Mouse (Mus musculus): ENCODE results near the gene Abcc4. TPM values are rescaled to one million over a fixed set of nuclear protein-coding genes. Genes with fewer than 3 reads are reported as not detected.

Gene Abcc4
- total and polyA plus RNA-seq, 3 experiments: 10.4 to 28.7 (median 26.5) TPM

GRCm38 (mm10) chr14:118695866-118696265 is 10.2 kb downstream of the Abcc4 start:
- peaks cover 27 to 80% of the 10 kb centered on the region in 2 experiments for H3K4me1 ChIP-seq (ENCODE audit: control insufficient read depth in 1 of 2, insufficient read depth in 2 of 2)
- H3K4me3 ChIP-seq (replicated peaks in 1 of 3; ENCODE audit: low read depth in 2 of 3, low read length in 2 of 3, poor library complexity in 1 of 3): no peak overlapping the region
- H3K9me3 ChIP-seq (replicated peaks; ENCODE audit: low read length): peaks cover 11% of the 10 kb centered on the region
- no peaks in the 10 kb centered on the region for H3K27me3 ChIP-seq (replicated peaks)
- no peak overlapping the region for H3K4me2 ChIP-seq (ENCODE audit: insufficient read depth, low read depth, poor library complexity, severe bottlenecking)
- DNase-seq (ENCODE audit: extremely low read depth): no peak
- no peak overlapping the region for H3K9ac ChIP-seq (ENCODE audit: insufficient read depth, low read depth)
- no peak for TF ChIP-seq E2F4 (IDR thresholded peaks at IDR 0.05; ENCODE audit: insufficient replicate concordance, low read depth, low read length)
- no peak for TF ChIP-seq NELFE (IDR thresholded peaks at IDR 0.05; ENCODE audit: low read depth, low read length)
- no peak for TF ChIP-seq BHLHE40 (IDR thresholded peaks at IDR 0.05; ENCODE audit: low read depth, low read length)
- no peak for TF ChIP-seq MYC (IDR thresholded peaks at IDR 0.05; ENCODE audit: low read depth, low read length)
- no peak for TF ChIP-seq ZKSCAN1 (IDR thresholded peaks at IDR 0.05; ENCODE audit: borderline replicate concordance, low read depth, low read length)
- no peak for TF ChIP-seq ZMIZ1 (IDR thresholded peaks at IDR 0.05; ENCODE audit: low read depth, low read length)
- TF ChIP-seq JUND (conservative IDR thresholded peaks at IDR 0.05; ENCODE audit: low read depth, low read length): no peak
- no peak for TF ChIP-seq SMC3 (IDR thresholded peaks at IDR 0.05; ENCODE audit: low read depth, low read length)
- no peak for TF ChIP-seq USF1 (IDR thresholded peaks at IDR 0.05; ENCODE audit: low read depth, low read length)
- TF ChIP-seq ELF1 (IDR thresholded peaks at IDR 0.05; ENCODE audit: low read depth, low read length): no peak
- no peak for TF ChIP-seq RAD21 (IDR thresholded peaks at IDR 0.05; ENCODE audit: low read depth, low read length)
- H3K27ac ChIP-seq (ENCODE audit: insufficient read depth, low read depth): no peak overlapping the region
- peaks cover 27 to 57% of the 10 kb centered on the region in 2 experiments for H3K36me3 ChIP-seq (replicated peaks in 1 of 2; ENCODE audit: control insufficient read depth in 1 of 2, insufficient read depth in 1 of 2, low read length in 1 of 2)
- H3K79me2 ChIP-seq (replicated peaks; ENCODE audit: control insufficient read depth, extremely low read depth, insufficient read depth, poor library complexity, severe bottlenecking): peaks cover 33% of the 10 kb centered on the region
- in situ Hi-C loops (cut with MboI; ENCODE audit: low pct_ligation_motif_present, low pct_unique_long_range_greater_than_20kb, low sequenced_read_pairs) (loop anchor here (25.0 kb wide), 1 partner anchor 1591 kb away; the partner anchor contains the start of gene Mbnl2), dilution Hi-C loops (cut with MboI; ENCODE audit: extremely low pct_ligation_motif_present, extremely low pct_unique_long_range_greater_than_20kb, low sequenced_read_pairs) (no loop called here)

GRCm38 (mm10) chr14:118694321-118694720 is 11.7 kb downstream of the Abcc4 start:
- H3K36me3 ChIP-seq (replicated peaks in 1 of 2; ENCODE audit: control insufficient read depth in 1 of 2, insufficient read depth in 1 of 2, low read length in 1 of 2): peaks cover 31 to 58% of the 10 kb centered on the region in 2 experiments
- H3K79me2 ChIP-seq (replicated peaks; ENCODE audit: control insufficient read depth, extremely low read depth, insufficient read depth, poor library complexity, severe bottlenecking): peaks cover 30% of the 10 kb centered on the region
- dilution Hi-C loops (cut with MboI; ENCODE audit: extremely low pct_ligation_motif_present, extremely low pct_unique_long_range_greater_than_20kb, low sequenced_read_pairs): no loop called here
- H3K9ac ChIP-seq (ENCODE audit: insufficient read depth, low read depth): no peak overlapping the region
- peaks cover 30 to 78% of the 10 kb centered on the region in 2 experiments for H3K4me1 ChIP-seq (ENCODE audit: control insufficient read depth in 1 of 2, insufficient read depth in 2 of 2)
- no peak overlapping the region for H3K4me2 ChIP-seq (ENCODE audit: insufficient read depth, low read depth, poor library complexity, severe bottlenecking)
- in situ Hi-C loops (cut with MboI; ENCODE audit: low pct_ligation_motif_present, low pct_unique_long_range_greater_than_20kb, low sequenced_read_pairs): loop anchor here (25.0 kb wide), 1 partner anchor 1593 kb away; the partner anchor contains the start of gene Mbnl2
- no peaks in the 10 kb centered on the region for H3K27me3 ChIP-seq (replicated peaks)
- TF ChIP-seq USF2 (conservative IDR thresholded peaks at IDR 0.05; ENCODE audit: low read depth, low read length): no peak
- TF ChIP-seq POLR2AphosphoS2 (IDR thresholded peaks at IDR 0.05; ENCODE audit: low read depth, low read length): no peak
- no peak for TF ChIP-seq ZKSCAN1 (IDR thresholded peaks at IDR 0.05; ENCODE audit: borderline replicate concordance, low read depth, low read length)
- TF ChIP-seq JUN (IDR thresholded peaks at IDR 0.05; ENCODE audit: insufficient read depth, low read depth, low read length): no peak
- no peak for TF ChIP-seq ZNF384 (IDR thresholded peaks at IDR 0.05; ENCODE audit: low read depth, low read length)
- no peak for TF ChIP-seq USF1 (IDR thresholded peaks at IDR 0.05; ENCODE audit: low read depth, low read length)
- no peak for TF ChIP-seq POLR2A (IDR thresholded peaks at IDR 0.05; ENCODE audit: low read depth, low read length)
- TF ChIP-seq RCOR1 (conservative IDR thresholded peaks at IDR 0.05; ENCODE audit: low read depth, low read length): no peak
- TF ChIP-seq IRF4 (IDR thresholded peaks at IDR 0.05; ENCODE audit: low read depth, low read length): no peak
- TF ChIP-seq BHLHE40 (IDR thresholded peaks at IDR 0.05; ENCODE audit: low read depth, low read length): no peak
- no peak overlapping the region for H3K4me3 ChIP-seq (replicated peaks in 1 of 3; ENCODE audit: low read depth in 2 of 3, low read length in 2 of 3, poor library complexity in 1 of 3)
- H3K27ac ChIP-seq (ENCODE audit: insufficient read depth, low read depth): no peak overlapping the region
- DNase-seq (ENCODE audit: extremely low read depth): no peak
- peaks cover 11% of the 10 kb centered on the region for H3K9me3 ChIP-seq (replicated peaks; ENCODE audit: low read length)
